Mouse (Mus musculus) megakaryocyte-erythroid progenitor cell, adult 5-6 weeks (primary cell): ENCODE results near the gene Evc2. TPM values are rescaled to one million over a fixed set of nuclear protein-coding genes. Genes with fewer than 3 reads are reported as not detected.

ENCODE experiments used
- ATAC-seq: replicated peaks from 2 replicates; pipeline ENCODE4 v1.8.0; 2016; ENCODE audit warnings: mild to moderate bottlenecking, inconsistent platforms; ENCODE audit not compliant: severe bottlenecking, poor library complexity, low FRiP score, low TSS enrichment
- total RNA-seq, 2 experiments: library from RNA; stranded (forward) in 1 of 2; stranded (reverse) in 1 of 2; fragments of 200-1000, 215-1000 nt in 1 of 2; fragments of >200 nt in 1 of 2; fragmentation: Nextera tagmentation in 1 of 2; gene quantifications; 2 replicates each; pipeline ENCODE4 v1.2.3; 2014 to 2017

Evc2 gene
- total RNA-seq, 2 experiments from 2014 or later: not detected

DNA sequence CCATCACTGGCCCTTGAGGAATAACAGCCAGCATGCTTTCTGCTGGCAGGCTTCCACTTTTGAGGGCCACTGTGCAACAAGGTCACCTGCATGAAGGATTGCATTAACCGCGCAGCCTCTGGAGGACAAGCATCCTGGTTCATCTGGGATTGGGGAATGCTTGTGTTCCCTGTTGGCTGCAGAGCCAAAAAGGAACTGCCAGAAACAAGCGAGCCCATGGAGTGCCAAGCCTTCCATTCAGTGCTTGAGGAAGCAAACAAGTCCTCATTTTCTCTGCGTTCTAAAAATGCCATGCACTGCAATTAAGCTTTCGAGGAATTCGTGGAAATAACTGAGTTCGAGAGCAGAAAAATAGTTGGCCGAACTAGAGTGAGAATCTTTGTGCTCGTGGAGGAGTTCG, 127.2 kb downstream of the Evc2 start:
- ATAC-seq: no peak

DNA sequence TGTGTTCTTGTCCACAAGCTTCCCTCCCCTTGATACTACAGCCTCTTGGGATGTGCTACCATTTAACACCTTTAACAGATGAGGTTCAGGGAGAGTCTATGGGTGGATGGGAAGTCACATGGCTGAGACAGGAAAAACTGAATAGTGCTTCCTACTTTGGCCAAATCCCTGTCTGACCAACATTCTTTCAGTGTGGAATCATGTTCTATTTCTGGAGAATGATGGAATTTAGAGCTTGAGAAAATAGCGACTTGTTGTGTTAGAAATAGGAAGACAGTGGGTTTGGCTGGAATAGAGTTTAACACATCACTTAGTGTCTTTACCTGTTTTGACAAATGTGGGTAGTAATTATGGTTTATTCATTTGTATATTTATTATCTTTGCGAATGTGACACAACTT, 129.3 kb downstream of the Evc2 start:
- ATAC-seq: no peak

DNA sequence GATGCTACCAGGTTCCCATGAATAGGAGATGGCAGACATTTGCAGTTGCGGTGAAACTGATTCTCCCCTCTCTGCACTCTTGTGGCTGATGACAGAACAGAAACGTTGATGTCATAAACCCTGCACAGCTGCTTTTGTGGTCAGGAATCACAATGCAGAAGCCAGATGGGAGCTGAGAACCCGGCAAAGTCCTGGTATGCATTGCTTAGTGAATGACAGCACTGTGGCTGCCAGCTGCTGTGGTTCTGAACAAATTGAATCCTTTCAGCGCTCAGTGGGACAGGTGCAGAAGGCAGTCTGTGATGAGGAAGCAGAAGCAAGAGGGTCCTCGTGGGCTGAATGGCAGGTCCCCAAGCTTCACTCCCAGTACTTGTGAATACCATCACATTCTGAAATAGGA, 130.7 kb downstream of the Evc2 start:
- ATAC-seq: no peak

DNA sequence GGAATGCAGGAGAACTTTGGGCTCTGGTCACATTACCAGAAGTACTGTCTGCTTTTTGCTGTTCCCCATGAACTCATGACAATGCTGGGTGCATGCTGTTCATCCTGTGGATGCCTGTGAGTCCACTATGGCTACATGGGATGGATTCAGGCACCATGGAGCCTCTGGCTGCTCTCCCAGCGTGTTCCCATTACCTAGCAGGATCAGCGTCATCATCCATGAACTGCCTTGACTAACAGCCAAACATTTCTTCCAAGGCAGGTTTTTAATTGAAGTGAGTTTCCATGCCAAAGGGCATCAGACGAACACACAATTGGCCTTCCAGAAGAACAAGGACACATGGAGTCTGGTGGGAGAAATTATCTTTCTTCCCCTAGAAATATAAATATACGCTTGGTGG, 133.3 kb downstream of the Evc2 start:
- no peak for ATAC-seq

DNA sequence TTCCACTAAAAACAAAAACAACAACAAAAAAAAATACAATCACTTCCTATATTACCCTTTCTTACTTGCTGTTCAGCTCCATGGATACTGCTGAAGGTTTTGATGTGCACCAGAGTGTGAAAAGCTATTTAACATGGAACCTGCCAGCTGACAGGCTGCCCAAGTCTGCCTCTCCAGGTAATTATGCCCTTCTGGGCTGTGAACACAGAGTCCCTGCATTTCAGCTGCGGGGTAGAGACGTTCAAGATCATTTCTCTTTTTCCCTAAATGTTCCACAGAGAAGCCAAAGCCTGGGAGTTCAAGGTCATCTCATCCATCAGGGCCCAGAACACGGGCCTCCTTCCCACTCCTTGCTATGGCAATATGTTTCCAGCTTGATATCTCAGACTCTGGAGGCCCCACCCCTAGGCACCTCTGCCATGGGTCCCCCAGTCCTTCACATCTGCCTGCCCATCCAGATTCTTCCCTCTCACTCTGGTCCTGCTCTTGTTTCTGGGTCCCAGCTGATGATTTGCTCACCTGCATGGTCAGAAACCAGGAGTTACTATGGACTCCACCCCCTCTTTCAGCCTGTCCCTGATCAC, 133.8 kb downstream of the Evc2 start:
- no peak for ATAC-seq

Other genes starting within 250 kb of the Evc2 start
- gene Crmp1, start 96.6 kb upstream of the Evc2 start, total RNA-seq (2014; fragmentation: Nextera tagmentation): not detected in 2 replicates
- gene Crmp1, start 96.6 kb upstream of the Evc2 start, total RNA-seq (2017): not detected in 2 replicates
- not detected in 2 replicates for gene Evc, start 1.6 kb upstream of the Evc2 start, total RNA-seq (2014; fragmentation: Nextera tagmentation)
- gene Evc, start 1.6 kb upstream of the Evc2 start, total RNA-seq (2017): 0.11 TPM in 1 of 2 replicates, not detected in the other